Mouse (Mus musculus): ENCODE data around the gene Synpr.

- TF ChIP-seq CTCF (conservative IDR thresholded peaks at IDR 0.05 in 1 of 2, IDR thresholded peaks at IDR 0.05 in 1 of 2; ENCODE audit: low read depth in 2 of 2, low read length in 2 of 2) (no peak), HCFC1 (IDR thresholded peaks at IDR 0.05; ENCODE audit: low read depth, low read length) (no peak), JUN (IDR thresholded peaks at IDR 0.05; ENCODE audit: insufficient read depth, low read depth, low read length) (no peak), TCF12 (IDR thresholded peaks at IDR 0.05; ENCODE audit: low read depth, low read length) (no peak), BHLHE40 (IDR thresholded peaks at IDR 0.05; ENCODE audit: low read depth, low read length) (no peak), SMC3 (IDR thresholded peaks at IDR 0.05; ENCODE audit: low read depth, low read length) (no peak), POLR2A (IDR thresholded peaks at IDR 0.05; ENCODE audit: low read depth, low read length) (no peak), RAD21 (IDR thresholded peaks at IDR 0.05; ENCODE audit: low read depth, low read length) (no peak), NELFE (IDR thresholded peaks at IDR 0.05; ENCODE audit: low read depth, low read length) (no peak), MAFK (IDR thresholded peaks at IDR 0.05; ENCODE audit: insufficient replicate concordance, low read length) (no peak), MXI1 (IDR thresholded peaks at IDR 0.05; ENCODE audit: low read depth, low read length) (no peak), ETS1 (conservative IDR thresholded peaks at IDR 0.05; ENCODE audit: low read depth, low read length) (no peak)
Observed at GRCm38 (mm10) chr14:13389081-13389480, 104.5 kb downstream of the Synpr start.

All from CH12.LX (cell line).